Mouse (Mus musculus) intestine, embryonic 16.5 days (tissue): ENCODE results near the gene Mndal. TPM values are rescaled to one million over a fixed set of nuclear protein-coding genes. Genes with fewer than 3 reads are reported as not detected.
"Not testable (repeated sequence)": the region's sequence is repeated elsewhere in the genome, so short reads cannot be mapped to it uniquely, and the experiment has no call there.

ENCODE experiments used
- ATAC-seq: fragments of 200-750 bp; cut with Nextera tagmentation; 2 replicates; pipeline ENCODE4 v1.8.0; 2017; ENCODE audit warnings: moderate TSS enrichment, moderate library complexity
- H3K27ac ChIP-seq: fragments of 300-500 bp; sonication (generic); 2 replicates; pipeline ENCODE4 v1.5.1; 2014; ENCODE audit warnings: mild to moderate bottlenecking, low read length
- H3K27me3 ChIP-seq: fragments of 300-500 bp; sonication (generic); replicated peaks from 2 replicates; pipeline ENCODE4 v1.6.1; 2014; ENCODE audit warnings: low read length, control low read depth, mixed read lengths; ENCODE audit not compliant: control insufficient read depth, insufficient read depth
- H3K36me3 ChIP-seq: fragments of 300-500 bp; sonication (generic); 2 replicates; pipeline ENCODE4 v1.6.1; 2014; ENCODE audit warnings: low read length, control low read depth; ENCODE audit not compliant: control insufficient read depth, insufficient read depth
- H3K4me1 ChIP-seq: fragments of 300-500 bp; sonication (generic); 2 replicates; pipeline ENCODE4 v1.6.1; 2014; ENCODE audit warnings: low read length, control low read depth, mixed read lengths; ENCODE audit not compliant: control insufficient read depth, insufficient read depth
- H3K4me2 ChIP-seq: fragments of 300-500 bp; sonication (generic); 2 replicates; pipeline ENCODE4 v1.6.1; 2014; ENCODE audit warnings: low read depth, low read length, control low read depth
- H3K4me3 ChIP-seq: fragments of 300-500 bp; sonication (generic); 2 replicates; pipeline ENCODE4 v1.5.1; 2014; ENCODE audit warnings: mild to moderate bottlenecking, low read length
- H3K9ac ChIP-seq: fragments of 300-500 bp; sonication (generic); 2 replicates; pipeline ENCODE4 v1.6.1; 2014; ENCODE audit warnings: low read depth, low read length
- H3K9me3 ChIP-seq: fragments of 300-500 bp; sonication (generic); 2 replicates; pipeline ENCODE4 v1.6.1; 2016; ENCODE audit warnings: low read length, control low read depth; ENCODE audit not compliant: control insufficient read depth
- WGBS: fragments of 180-500 bp; shearing (Covaris S2); extraction: QIAGEN DNeasy Blood & Tissue Kit; methylation state at CpG from one replicate; pipeline ENCODE4 v1.1.7; 2014; 5-methylcytosine and 5-hydroxymethylcytosine counted together
- polyA plus RNA-seq: library from polyadenylated mRNA; unstranded; fragments of >200 nt; fragmentation: Nextera tagmentation; extraction: Ambion mirVana; gene quantifications from 2 replicates; pipeline ENCODE4 v1.2.1, GENCODE M21; 2015

Gene Mndal
- polyA plus RNA-seq, 1 experiment from 2014 or later, result 3.3 TPM

- H3K9ac ChIP-seq, result no peak overlapping the region
- no peaks in the 10 kb centered on the region for H3K9me3 ChIP-seq
- no peaks in the 10 kb centered on the region for H3K27me3 ChIP-seq
- no peak overlapping the region for H3K4me3 ChIP-seq
- H3K4me1 ChIP-seq, result no peaks in the 10 kb centered on the region
- H3K27ac ChIP-seq, result no peak overlapping the region
- ATAC-seq, result peak; percentile 85
- no peak overlapping the region for H3K4me2 ChIP-seq
- WGBS, result 73% methylated on average over 1 of the region's 1 CpGs
- no peaks in the 10 kb centered on the region for H3K36me3 ChIP-seq
These were observed 11.3 kb upstream of the Mndal start for GRCm38 (mm10) chr1:173953563-173953962.

- not testable (repeated sequence) for H3K27me3 ChIP-seq, H3K4me2 ChIP-seq, H3K9me3 ChIP-seq, H3K4me1 ChIP-seq, H3K4me3 ChIP-seq, H3K27ac ChIP-seq, ATAC-seq, H3K9ac ChIP-seq, H3K36me3 ChIP-seq
- 81% methylated on average over 2 of the region's 2 CpGs for WGBS
These were observed 6.8 kb upstream of the Mndal start for GRCm38 (mm10) chr1:173949044-173949443.

GRCm38 (mm10) chr1:173942780-173943066 lies 432 bp upstream of the Mndal start:
- H3K9me3 ChIP-seq, H3K4me2 ChIP-seq, H3K36me3 ChIP-seq, H3K9ac ChIP-seq, H3K4me1 ChIP-seq, H3K27ac ChIP-seq, H3K27me3 ChIP-seq, H3K4me3 ChIP-seq, ATAC-seq: not testable (repeated sequence)

GRCm38 (mm10) chr1:173941522-173941921 lies 769 bp downstream of the Mndal start:
- ATAC-seq, H3K27ac ChIP-seq, H3K36me3 ChIP-seq, H3K4me2 ChIP-seq, H3K9ac ChIP-seq, H3K27me3 ChIP-seq, H3K9me3 ChIP-seq, H3K4me3 ChIP-seq, H3K4me1 ChIP-seq: not testable (repeated sequence)
- WGBS, result 76% methylated on average over 2 of the region's 2 CpGs

GRCm38 (mm10) chr1:173919279-173919678 lies 23.0 kb downstream of the Mndal start:
- WGBS, result 67% methylated on average over 3 of the region's 3 CpGs
- not testable (repeated sequence) for H3K9me3 ChIP-seq, H3K27ac ChIP-seq, H3K36me3 ChIP-seq, H3K9ac ChIP-seq, H3K27me3 ChIP-seq, ATAC-seq, H3K4me2 ChIP-seq, H3K4me3 ChIP-seq, H3K4me1 ChIP-seq

- H3K4me3 ChIP-seq, result no peak overlapping the region
- 87% methylated on average over 2 of the region's 2 CpGs for WGBS
- no peak overlapping the region for H3K27ac ChIP-seq
- ATAC-seq, result no peak
- no peaks in the 10 kb centered on the region for H3K9me3 ChIP-seq
- H3K4me1 ChIP-seq, result no peaks in the 10 kb centered on the region
- no peaks in the 10 kb centered on the region for H3K27me3 ChIP-seq
- no peak overlapping the region for H3K4me2 ChIP-seq
- H3K36me3 ChIP-seq, result no peaks in the 10 kb centered on the region
- H3K9ac ChIP-seq, result no peak overlapping the region
These were observed 27.7 kb downstream of the Mndal start for GRCm38 (mm10) chr1:173914559-173914958.

GRCm38 (mm10) chr1:173913256-173913791 lies 29.0 kb downstream of the Mndal start:
- H3K4me2 ChIP-seq, H3K9me3 ChIP-seq, H3K4me1 ChIP-seq, H3K36me3 ChIP-seq, H3K4me3 ChIP-seq, H3K9ac ChIP-seq, ATAC-seq, H3K27ac ChIP-seq, H3K27me3 ChIP-seq: not testable (repeated sequence)

GRCm38 (mm10) chr1:173912548-173913255 lies 29.6 kb downstream of the Mndal start, which contains the start of gene Ifi211:
Gene Ifi211 (minus strand): TSS chr1:173913046.
- H3K4me2 ChIP-seq, ATAC-seq, H3K4me1 ChIP-seq, H3K36me3 ChIP-seq, H3K9ac ChIP-seq, H3K9me3 ChIP-seq, H3K27ac ChIP-seq, H3K4me3 ChIP-seq, H3K27me3 ChIP-seq: not testable (repeated sequence)
- WGBS, result 79% methylated on average over 6 of the region's 6 CpGs

- Histone ChIP-seq H3K9ac (no peak overlapping the region), H3K4me2 (no peak overlapping the region), H3K27me3 (no peaks in the 10 kb centered on the region), H3K27ac (no peak overlapping the region), H3K4me3 (no peak overlapping the region), H3K36me3 (no peaks in the 10 kb centered on the region), H3K9me3 (no peaks in the 10 kb centered on the region), H3K4me1 (no peaks in the 10 kb centered on the region)
- 87% methylated on average over 2 of the region's 2 CpGs for WGBS
- no peak for ATAC-seq
These were observed 30.4 kb downstream of the Mndal start for GRCm38 (mm10) chr1:173911808-173912464.

- H3K9ac ChIP-seq, result not testable (repeated sequence)
These were observed 33.9 kb downstream of the Mndal start for GRCm38 (mm10) chr1:173908390-173908789.

More at GRCm38 (mm10) chr1:173908390-173908789, 33.9 kb downstream of the Mndal start:
- ATAC-seq, H3K4me1 ChIP-seq, H3K27ac ChIP-seq, H3K36me3 ChIP-seq, H3K4me3 ChIP-seq, H3K4me2 ChIP-seq, H3K27me3 ChIP-seq, H3K9me3 ChIP-seq: not testable (repeated sequence)
